Mouse (Mus musculus): ENCODE data around the gene Abcc3. TPM values are rescaled to one million over a fixed set of nuclear protein-coding genes. Genes with fewer than 3 reads are reported as not detected.

Abcc3 gene
- polyA plus RNA-seq, 1 experiment: not detected

GRCm38 (mm10) chr11:94413516-94413915, 20.7 kb upstream of the Abcc3 start:
- TF ChIP-seq USF1 (IDR thresholded peaks at IDR 0.05; ENCODE audit: low read depth) (no peak), MYOG (IDR thresholded peaks at IDR 0.05; ENCODE audit: control insufficient read depth in 1 of 3, insufficient read depth in 1 of 3, insufficient read length in 2 of 3, low read depth in 2 of 3) (no peak), E2F4 (IDR thresholded peaks at IDR 0.05; ENCODE audit: insufficient read depth) (no peak), POLR2A (IDR thresholded peaks at IDR 0.05; ENCODE audit: insufficient read length, low read depth) (no peak), POLR2AphosphoS2 (IDR thresholded peaks at IDR 0.05; ENCODE audit: insufficient read length, low read depth) (no peak), TCF3 (IDR thresholded peaks at IDR 0.05; ENCODE audit: insufficient read length, low read depth) (no peak), CEBPB (IDR thresholded peaks at IDR 0.05; ENCODE audit: insufficient read depth, poor library complexity, severe bottlenecking) (no peak), REST (IDR thresholded peaks at IDR 0.05; ENCODE audit: insufficient read depth, insufficient read length) (no peak), SRF (IDR thresholded peaks at IDR 0.05; ENCODE audit: control insufficient read depth, insufficient read length, low read depth) (no peak), MAX (IDR thresholded peaks at IDR 0.05; ENCODE audit: low read depth) (no peak), TCF12 (IDR thresholded peaks at IDR 0.05; ENCODE audit: insufficient read depth, poor library complexity, severe bottlenecking) (no peak), MYOD1 (IDR thresholded peaks at IDR 0.05; ENCODE audit: control insufficient read depth in 1 of 3, insufficient read length in 2 of 3, low read depth in 2 of 3) (no peak)
- no peaks in the 10 kb centered on the region for H3K79me2 ChIP-seq (ENCODE audit: control insufficient read depth, insufficient read depth)
- H3ac ChIP-seq (ENCODE audit: control insufficient read depth, insufficient read length): no peak overlapping the region
- H3K4me2 ChIP-seq (ENCODE audit: low read depth): no peak overlapping the region
- no peak overlapping the region for H3K4me3 ChIP-seq
- H3K36me3 ChIP-seq (ENCODE audit: control insufficient read depth, insufficient read depth): no peaks in the 10 kb centered on the region
- peaks cover 68% of the 10 kb centered on the region for H3K27me3 ChIP-seq (ENCODE audit: control insufficient read depth, insufficient read depth, insufficient read length)

DNA sequence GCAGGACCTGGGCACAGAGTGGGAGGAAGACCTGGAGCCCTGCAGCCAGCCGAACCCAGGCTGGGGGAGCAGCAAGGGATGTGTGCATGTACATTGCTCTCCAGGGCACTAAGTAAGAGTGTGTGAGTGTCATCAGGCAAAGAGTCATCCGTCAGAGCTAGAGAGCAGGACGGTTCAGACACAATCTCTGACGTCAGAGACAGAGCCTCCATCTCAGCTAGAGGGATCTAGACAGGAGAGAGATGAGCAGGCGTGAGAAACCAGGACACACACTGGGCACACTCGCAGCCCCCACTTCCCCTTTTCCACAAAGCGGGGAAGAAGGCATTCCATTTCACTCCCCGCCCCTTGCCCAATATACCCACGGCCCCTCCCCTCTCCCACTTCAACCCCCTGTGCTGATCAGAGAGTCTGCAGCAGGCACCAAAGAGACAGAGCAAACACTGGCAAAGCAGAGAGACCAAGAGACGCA, 20.2 kb upstream of the Abcc3 start:
- no peaks in the 10 kb centered on the region for H3K36me3 ChIP-seq (ENCODE audit: control insufficient read depth, insufficient read depth)
- no peak overlapping the region for H3K4me3 ChIP-seq
- peaks cover 68% of the 10 kb centered on the region for H3K27me3 ChIP-seq (ENCODE audit: control insufficient read depth, insufficient read depth, insufficient read length)
- TF ChIP-seq POLR2AphosphoS2 (IDR thresholded peaks at IDR 0.05; ENCODE audit: insufficient read length, low read depth) (no peak), USF1 (IDR thresholded peaks at IDR 0.05; ENCODE audit: low read depth) (no peak), CEBPB (IDR thresholded peaks at IDR 0.05; ENCODE audit: insufficient read depth, poor library complexity, severe bottlenecking) (no peak), MYOD1 (IDR thresholded peaks at IDR 0.05; ENCODE audit: control insufficient read depth in 1 of 3, insufficient read length in 2 of 3, low read depth in 2 of 3) (no peak), MAX (IDR thresholded peaks at IDR 0.05; ENCODE audit: low read depth) (no peak), TCF3 (IDR thresholded peaks at IDR 0.05; ENCODE audit: insufficient read length, low read depth) (no peak), E2F4 (IDR thresholded peaks at IDR 0.05; ENCODE audit: insufficient read depth) (no peak), SRF (IDR thresholded peaks at IDR 0.05; ENCODE audit: control insufficient read depth, insufficient read length, low read depth) (no peak), POLR2A (IDR thresholded peaks at IDR 0.05; ENCODE audit: insufficient read length, low read depth) (no peak), TCF12 (IDR thresholded peaks at IDR 0.05; ENCODE audit: insufficient read depth, poor library complexity, severe bottlenecking) (no peak), MYOG (IDR thresholded peaks at IDR 0.05; ENCODE audit: control insufficient read depth in 1 of 3, insufficient read depth in 1 of 3, insufficient read length in 2 of 3, low read depth in 2 of 3) (no peak), REST (IDR thresholded peaks at IDR 0.05; ENCODE audit: insufficient read depth, insufficient read length) (no peak)
- no peak overlapping the region for H3ac ChIP-seq (ENCODE audit: control insufficient read depth, insufficient read length)
- no peak overlapping the region for H3K4me2 ChIP-seq (ENCODE audit: low read depth)
- no peaks in the 10 kb centered on the region for H3K79me2 ChIP-seq (ENCODE audit: control insufficient read depth, insufficient read depth)

DNA sequence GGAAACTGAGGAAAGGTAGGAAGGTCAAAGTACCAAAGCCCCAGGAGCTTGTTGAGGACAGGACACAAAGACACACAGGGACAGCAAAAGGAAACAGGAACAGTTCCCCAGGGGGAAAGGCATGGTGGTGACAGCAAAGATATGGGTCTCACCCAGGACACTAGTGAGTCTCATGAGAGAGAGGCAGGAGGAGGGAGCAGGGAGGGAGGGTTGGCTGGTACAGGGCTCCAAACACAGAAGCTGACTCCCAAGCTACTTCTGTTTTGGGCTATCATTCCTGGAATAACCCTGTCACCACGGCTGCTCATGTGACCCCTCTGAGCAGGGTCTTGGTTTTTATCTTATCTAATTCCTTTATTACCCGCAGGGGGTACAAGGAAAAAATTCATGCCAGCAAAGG, 19.8 kb upstream of the Abcc3 start:
- H3K4me2 ChIP-seq (ENCODE audit: low read depth): no peak overlapping the region

GRCm38 (mm10) chr11:94407803-94408321, 15.1 kb upstream of the Abcc3 start:
- H3K4me2 ChIP-seq (ENCODE audit: low read depth): no peak overlapping the region
- TF ChIP-seq MAX (IDR thresholded peaks at IDR 0.05; ENCODE audit: low read depth): no peak
- TF ChIP-seq POLR2A (IDR thresholded peaks at IDR 0.05; ENCODE audit: insufficient read length, low read depth): no peak
- TF ChIP-seq MYOG (IDR thresholded peaks at IDR 0.05; ENCODE audit: control insufficient read depth in 1 of 3, insufficient read depth in 1 of 3, insufficient read length in 2 of 3, low read depth in 2 of 3): no peak
- TF ChIP-seq TCF3 (IDR thresholded peaks at IDR 0.05; ENCODE audit: insufficient read length, low read depth): no peak
- no peak for TF ChIP-seq E2F4 (IDR thresholded peaks at IDR 0.05; ENCODE audit: insufficient read depth)
- no peak for TF ChIP-seq REST (IDR thresholded peaks at IDR 0.05; ENCODE audit: insufficient read depth, insufficient read length)
- TF ChIP-seq CEBPB (IDR thresholded peaks at IDR 0.05; ENCODE audit: insufficient read depth, poor library complexity, severe bottlenecking): no peak
- no peak for TF ChIP-seq MYOD1 (IDR thresholded peaks at IDR 0.05; ENCODE audit: control insufficient read depth in 1 of 3, insufficient read length in 2 of 3, low read depth in 2 of 3)
- no peak for TF ChIP-seq TCF12 (IDR thresholded peaks at IDR 0.05; ENCODE audit: insufficient read depth, poor library complexity, severe bottlenecking)
- no peak for TF ChIP-seq USF1 (IDR thresholded peaks at IDR 0.05; ENCODE audit: low read depth)
- no peak for TF ChIP-seq POLR2AphosphoS2 (IDR thresholded peaks at IDR 0.05; ENCODE audit: insufficient read length, low read depth)
- TF ChIP-seq SRF (IDR thresholded peaks at IDR 0.05; ENCODE audit: control insufficient read depth, insufficient read length, low read depth): no peak
- no peak overlapping the region for H3ac ChIP-seq (ENCODE audit: control insufficient read depth, insufficient read length)
- no peaks in the 10 kb centered on the region for H3K79me2 ChIP-seq (ENCODE audit: control insufficient read depth, insufficient read depth)
- no peak overlapping the region for H3K4me3 ChIP-seq
- peaks cover 26% of the 10 kb centered on the region for H3K27me3 ChIP-seq (ENCODE audit: control insufficient read depth, insufficient read depth, insufficient read length)
- no peaks in the 10 kb centered on the region for H3K36me3 ChIP-seq (ENCODE audit: control insufficient read depth, insufficient read depth)

More for the DNA sequence above, 19.8 kb upstream of the Abcc3 start:
- H3K79me2 ChIP-seq (ENCODE audit: control insufficient read depth, insufficient read depth): no peaks in the 10 kb centered on the region
- no peaks in the 10 kb centered on the region for H3K36me3 ChIP-seq (ENCODE audit: control insufficient read depth, insufficient read depth)
- peaks cover 68% of the 10 kb centered on the region for H3K27me3 ChIP-seq (ENCODE audit: control insufficient read depth, insufficient read depth, insufficient read length)
- H3K4me3 ChIP-seq: no peak overlapping the region
- no peak for TF ChIP-seq POLR2A (IDR thresholded peaks at IDR 0.05; ENCODE audit: insufficient read length, low read depth)
- no peak for TF ChIP-seq CEBPB (IDR thresholded peaks at IDR 0.05; ENCODE audit: insufficient read depth, poor library complexity, severe bottlenecking)
- no peak for TF ChIP-seq E2F4 (IDR thresholded peaks at IDR 0.05; ENCODE audit: insufficient read depth)
- TF ChIP-seq POLR2AphosphoS2 (IDR thresholded peaks at IDR 0.05; ENCODE audit: insufficient read length, low read depth): no peak
- no peak for TF ChIP-seq MAX (IDR thresholded peaks at IDR 0.05; ENCODE audit: low read depth)
- TF ChIP-seq TCF12 (IDR thresholded peaks at IDR 0.05; ENCODE audit: insufficient read depth, poor library complexity, severe bottlenecking): no peak
- no peak for TF ChIP-seq MYOD1 (IDR thresholded peaks at IDR 0.05; ENCODE audit: control insufficient read depth in 1 of 3, insufficient read length in 2 of 3, low read depth in 2 of 3)
- TF ChIP-seq REST (IDR thresholded peaks at IDR 0.05; ENCODE audit: insufficient read depth, insufficient read length): no peak
- no peak for TF ChIP-seq USF1 (IDR thresholded peaks at IDR 0.05; ENCODE audit: low read depth)
- TF ChIP-seq TCF3 (IDR thresholded peaks at IDR 0.05; ENCODE audit: insufficient read length, low read depth): no peak
- TF ChIP-seq SRF (IDR thresholded peaks at IDR 0.05; ENCODE audit: control insufficient read depth, insufficient read length, low read depth): no peak
- TF ChIP-seq MYOG (IDR thresholded peaks at IDR 0.05; ENCODE audit: control insufficient read depth in 1 of 3, insufficient read depth in 1 of 3, insufficient read length in 2 of 3, low read depth in 2 of 3): no peak
- no peak overlapping the region for H3ac ChIP-seq (ENCODE audit: control insufficient read depth, insufficient read length)
